Mouse (Mus musculus) kidney, postnatal 36 days (tissue): ENCODE data around the gene Polr2a.
A peak's percentile ranks its signal among the peaks of the same experiment; 100 is the strongest.

Experiments used
- DNase-seq, 2 experiments: peaks; one replicate each; pipeline ENCODE4 v3.0.0; 2021 to 2022; ENCODE audit warnings: mixed read lengths in 2 of 2

Polr2a gene

GRCm38 (mm10) chr11:69758478-69758970, at the start of gene Polr2a:
Gene Polr2a (minus strand): TSS chr11:69758637.
- peak; percentile 97 for DNase-seq

GRCm38 (mm10) chr11:69807641-69808040, 49.2 kb upstream of the Polr2a start:
- DNase-seq, result no peak

- DNase-seq, result no peak
Observed at GRCm38 (mm10) chr11:69806378-69806777, 47.9 kb upstream of the Polr2a start.

GRCm38 (mm10) chr11:69804972-69805909, 46.8 kb upstream of the Polr2a start, which contains the start of gene Tmem102:
Gene Tmem102 (minus strand): TSS chr11:69805624.
- DNase-seq, result peak; percentile 81 to 92

GRCm38 (mm10) chr11:69804652-69804940, 46.2 kb upstream of the Polr2a start:
- peak; percentile 51 to 71 for DNase-seq

- peak; percentile 87 to 90 for DNase-seq
Observed at GRCm38 (mm10) chr11:69803786-69804651, 45.6 kb upstream of the Polr2a start.

GRCm38 (mm10) chr11:69803328-69803727, 44.9 kb upstream of the Polr2a start:
- no peak for DNase-seq

- peak; percentile 82 to 93 for DNase-seq
Observed at GRCm38 (mm10) chr11:69802648-69803105, 44.2 kb upstream of the Polr2a start.

- DNase-seq, result peak in 1 of 2 experiments; percentile 27
Observed at GRCm38 (mm10) chr11:69801379-69801977, 43.0 kb upstream of the Polr2a start, which contains the start of gene Fgf11. Gene Fgf11 (minus strand): TSS chr11:69801857.

- peak; percentile 54 to 73 for DNase-seq
Observed at GRCm38 (mm10) chr11:69800392-69801197, 42.2 kb upstream of the Polr2a start.

- DNase-seq, result peak in 1 of 2 experiments; percentile 36
Observed at GRCm38 (mm10) chr11:69800138-69800391, 41.6 kb upstream of the Polr2a start.

GRCm38 (mm10) chr11:69799394-69800137, 41.1 kb upstream of the Polr2a start:
- DNase-seq, result no peak

- no peak for DNase-seq
Observed at GRCm38 (mm10) chr11:69797924-69798323, 39.5 kb upstream of the Polr2a start.

- no peak for DNase-seq
Observed at GRCm38 (mm10) chr11:69795983-69796435, 37.6 kb upstream of the Polr2a start.

- peak; percentile 98 to 99 for DNase-seq
Observed at GRCm38 (mm10) chr11:69795168-69795982, 36.9 kb upstream of the Polr2a start, which contains the start of gene Chrnb1. Gene Chrnb1 (minus strand): TSS chr11:69795943.

- no peak for DNase-seq
Observed at GRCm38 (mm10) chr11:69793429-69793828, 35.0 kb upstream of the Polr2a start.

GRCm38 (mm10) chr11:69791420-69791819, 33.0 kb upstream of the Polr2a start:
- DNase-seq, result no peak

- no peak for DNase-seq
Observed at GRCm38 (mm10) chr11:69789431-69789830, 31.0 kb upstream of the Polr2a start.

GRCm38 (mm10) chr11:69787306-69787705, 28.9 kb upstream of the Polr2a start:
- DNase-seq, result no peak

- peak; percentile 55 to 63 for DNase-seq
Observed at GRCm38 (mm10) chr11:69784793-69785272, 26.4 kb upstream of the Polr2a start.
